Mouse (Mus musculus) heart, postnatal 36 days (tissue): ENCODE measurements around the gene Rnf207. TPM values are rescaled to one million over a fixed set of nuclear protein-coding genes. Genes with fewer than 3 reads are reported as not detected.

ENCODE experiments used
- DNase-seq, 2 experiments: peaks; one replicate each; pipeline ENCODE4 v3.0.0; 2021 to 2022
- intact Hi-C: fragments of 180-260 bp; cut with DNase I; formaldehyde crosslinking; loops from one replicate; pipeline ENCODE4 v1.15.1; 2025
- total RNA-seq, 2 experiments: library from RNA; stranded (reverse); gene quantifications; 2 replicates each; pipeline ENCODE4 v1.2.3; 2021

Rnf207 gene
- total RNA-seq, 2 experiments from 2014 or later = 50.2 to 68.0 TPM

DNA sequence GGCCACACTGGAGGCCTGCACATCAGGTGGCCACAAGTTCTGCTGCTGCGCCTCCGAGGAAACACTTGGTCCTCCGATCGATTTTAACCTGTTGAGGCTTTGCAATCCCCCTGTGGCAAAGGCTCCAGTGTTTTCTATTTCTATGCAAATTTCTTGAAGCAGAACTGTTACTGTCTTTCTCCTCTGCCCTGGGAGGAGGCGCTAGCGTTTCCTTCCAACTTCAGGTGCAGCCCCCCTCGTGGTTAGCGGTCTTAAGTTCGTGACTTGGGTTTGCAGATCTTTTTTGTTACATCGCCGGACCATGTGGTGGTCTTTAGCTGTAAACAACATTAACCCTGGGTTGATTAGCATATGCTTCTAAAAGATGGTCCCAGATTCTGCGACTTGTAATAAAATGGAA, 14.8 kb upstream of the Rnf207 start:
- DNase-seq = no peak
- intact Hi-C loops = loop anchor here (1.0 to 5.0 kb wide), 2 partner anchors 102 to 159 kb away; no protein-coding TSS in a partner anchor

DNA sequence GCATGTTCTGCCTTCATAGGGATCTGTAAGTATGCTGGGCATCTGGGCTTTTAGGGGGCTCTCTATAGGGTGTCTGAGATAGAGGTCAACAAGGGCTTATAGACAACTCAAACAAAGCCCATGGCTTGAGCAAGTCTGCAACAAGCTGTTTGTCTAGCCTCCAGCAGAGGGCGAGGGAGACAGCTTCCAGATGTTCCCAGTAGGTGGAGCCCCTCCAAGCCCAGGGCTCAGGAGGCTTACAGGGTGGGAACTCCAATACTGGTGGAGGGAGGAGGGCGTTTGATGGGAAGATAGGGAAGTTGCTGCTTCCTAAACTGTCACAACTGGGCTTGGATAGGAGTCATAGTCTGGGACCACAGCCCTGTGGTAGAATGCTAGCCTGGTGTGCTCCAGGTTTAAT, 14.2 kb upstream of the Rnf207 start:
- intact Hi-C loops = loop anchor here (1.0 to 5.0 kb wide), 2 partner anchors 102 to 159 kb away; no protein-coding TSS in a partner anchor
- peak; percentile 67 to 73 for DNase-seq

DNA sequence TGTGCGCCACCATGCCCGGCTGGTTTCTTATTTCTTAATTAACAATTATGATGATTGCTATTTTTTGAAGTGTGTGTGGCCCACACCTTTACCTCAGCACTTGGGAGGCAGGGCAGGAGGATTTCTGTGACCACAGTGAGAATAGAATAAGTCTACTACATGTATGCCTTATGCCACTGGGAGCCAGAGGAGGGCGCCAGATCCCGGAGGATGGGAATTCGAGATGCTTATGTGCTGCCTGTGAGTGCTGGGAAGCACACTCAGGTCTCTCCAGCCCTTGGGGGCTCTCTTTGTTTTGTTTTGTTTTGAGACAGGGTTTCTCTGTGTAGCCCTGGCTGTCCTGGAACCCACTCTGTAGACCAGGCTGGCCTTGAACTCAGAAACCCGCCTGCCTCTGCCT, 9.9 kb upstream of the Rnf207 start:
- peak; percentile 20 to 48 for DNase-seq
- intact Hi-C loops = loop anchor here (5.0 kb wide), 1 partner anchor 149 kb away; the partner anchor contains the start of genes Kcnab2 and Nphp4

DNA sequence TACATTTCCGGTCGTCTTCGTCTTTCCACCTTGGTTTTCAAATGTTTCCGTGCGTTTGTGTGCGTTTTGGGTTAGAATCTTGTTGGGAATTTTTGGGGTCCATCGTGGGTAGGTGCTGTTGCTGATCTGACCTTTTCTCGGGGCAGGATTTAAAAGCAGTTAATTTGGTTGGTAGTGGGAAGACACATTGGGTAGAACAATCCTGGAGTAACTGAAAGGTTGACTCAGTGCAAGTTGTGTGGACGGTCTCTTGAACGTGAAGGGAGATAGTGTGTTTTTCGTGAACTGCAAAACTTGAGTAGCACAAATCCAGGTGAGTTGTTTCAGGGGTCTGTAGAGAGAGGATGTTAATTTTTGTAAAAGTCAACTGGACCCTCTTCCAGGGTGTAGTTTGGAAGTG, 7.8 kb upstream of the Rnf207 start:
- no peak for DNase-seq
- intact Hi-C loops = loop anchor here (5.0 kb wide), 1 partner anchor 151 kb away; the partner anchor contains the start of genes Kcnab2 and Nphp4

DNA sequence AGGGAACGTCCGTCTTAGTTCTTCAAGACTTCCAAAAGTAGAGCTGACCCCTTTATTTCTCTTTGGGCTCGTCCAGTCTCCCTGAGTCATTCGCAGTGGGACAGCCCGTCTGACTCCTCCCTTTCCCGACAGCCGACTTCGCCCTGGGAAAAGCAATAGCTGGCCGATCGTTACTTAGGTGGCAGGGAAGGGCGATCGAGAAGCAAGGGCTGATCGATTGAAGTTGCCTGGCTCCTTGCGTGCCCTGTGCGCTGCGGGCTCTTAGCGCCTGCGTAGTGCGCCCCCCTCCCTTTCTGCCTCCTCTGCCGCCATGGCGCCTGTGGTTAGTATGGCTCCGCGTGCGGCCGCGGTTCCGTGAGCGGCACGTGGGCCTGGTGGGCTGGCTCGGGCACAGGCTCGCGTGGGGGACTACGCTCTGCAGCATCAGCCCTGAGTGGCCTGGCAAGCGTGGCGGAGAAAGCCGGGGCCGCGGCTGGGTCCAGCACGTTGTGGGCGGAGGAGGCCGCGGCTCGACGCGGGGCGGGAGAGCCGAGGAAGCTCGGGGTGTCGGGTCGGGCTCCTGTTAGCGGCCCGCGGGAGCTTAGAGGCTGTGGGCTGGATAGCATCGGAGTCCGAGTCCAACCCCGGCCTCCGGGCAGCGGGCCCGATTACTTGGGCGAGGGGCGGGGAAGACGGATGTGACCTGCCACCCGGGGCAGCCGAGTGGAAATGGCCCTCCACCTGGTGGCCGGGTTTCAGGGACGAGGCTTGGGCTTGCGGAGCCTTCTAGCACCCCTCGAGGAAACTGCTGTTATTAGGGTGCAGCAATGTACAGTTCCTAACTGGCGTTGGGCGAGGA, 7.0 kb upstream of the Rnf207 start, which contains the start of gene Rpl22:
Gene Rpl22, plus strand, starts transcription at position 169 of the 838 bp plus-strand sequence.
- DNase-seq = peak; percentile 90
- intact Hi-C loops = loop anchor here (2.0 to 5.0 kb wide), 2 partner anchors 27 to 152 kb away; partner anchors contain the start of genes Kcnab2 and Nphp4

DNA sequence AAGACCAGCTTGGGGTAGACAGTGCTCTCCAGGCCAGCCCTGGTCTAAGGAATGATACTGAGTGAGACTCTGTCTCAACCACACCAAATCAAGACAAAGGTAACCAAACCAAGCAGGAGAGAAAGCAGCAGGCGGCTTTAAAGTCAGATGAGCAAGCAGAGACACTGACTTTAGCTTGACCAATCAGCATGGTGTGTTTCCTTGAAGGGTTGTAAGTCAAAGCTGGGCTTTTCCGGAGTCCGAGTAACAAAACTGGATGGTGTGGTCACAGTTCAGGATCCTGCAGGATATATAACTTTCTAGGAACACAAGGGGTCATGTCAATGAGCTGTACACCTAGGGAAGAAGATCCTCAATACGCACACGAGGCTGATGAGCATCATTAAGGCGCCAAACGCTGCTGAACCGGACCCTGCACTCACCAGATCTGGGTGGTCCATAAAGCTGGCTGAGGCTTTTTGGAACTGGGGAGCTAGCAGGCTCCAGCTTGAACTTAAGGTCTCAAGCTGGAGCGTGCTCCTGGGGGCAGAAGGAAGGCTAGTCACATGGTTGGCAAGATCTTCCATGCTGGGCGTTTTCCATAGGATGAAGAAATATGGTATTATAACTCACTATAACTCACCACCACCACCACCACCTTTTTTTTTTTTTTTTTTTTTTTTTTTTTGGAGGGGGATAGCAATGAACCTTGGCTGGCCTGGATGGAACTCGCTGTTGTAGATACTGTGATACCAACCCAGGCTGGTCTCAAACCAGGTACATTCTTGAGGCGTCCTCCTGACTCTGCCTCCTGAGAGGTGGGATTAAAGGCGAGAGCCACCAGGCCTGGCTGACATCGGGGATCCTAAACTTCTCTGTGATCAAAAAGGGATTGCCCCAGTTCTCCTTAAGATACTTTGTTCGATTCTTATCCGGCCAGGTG, 6.1 kb upstream of the Rnf207 start:
- intact Hi-C loops = loop anchor here (2.0 to 5.0 kb wide), 2 partner anchors 26 to 152 kb away; partner anchors contain the start of genes Kcnab2 and Nphp4

DNA sequence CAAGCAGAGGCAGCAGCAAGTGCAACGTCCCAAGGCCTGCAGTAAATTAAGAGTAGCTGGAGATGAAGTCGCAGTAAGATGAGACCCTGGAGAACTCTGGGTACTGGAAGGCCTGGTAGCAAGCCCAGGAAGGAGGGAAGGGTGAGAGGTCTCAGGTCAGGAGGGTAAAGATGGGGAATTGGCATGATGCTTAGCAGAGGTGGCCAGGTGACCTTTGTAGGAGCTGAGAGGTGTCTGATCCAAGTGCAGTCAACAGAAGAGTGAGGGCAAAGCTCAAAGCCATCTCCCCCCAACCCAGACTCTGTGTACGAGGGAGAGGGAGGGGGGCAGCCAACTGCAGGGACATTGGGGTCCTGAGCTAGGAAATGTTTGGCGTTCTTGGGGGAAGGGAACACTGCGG, 2.7 kb upstream of the Rnf207 start:
- intact Hi-C loops = no loop called here
- DNase-seq = no peak

More for the DNA sequence above, 6.1 kb upstream of the Rnf207 start:
- DNase-seq = no peak

DNA sequence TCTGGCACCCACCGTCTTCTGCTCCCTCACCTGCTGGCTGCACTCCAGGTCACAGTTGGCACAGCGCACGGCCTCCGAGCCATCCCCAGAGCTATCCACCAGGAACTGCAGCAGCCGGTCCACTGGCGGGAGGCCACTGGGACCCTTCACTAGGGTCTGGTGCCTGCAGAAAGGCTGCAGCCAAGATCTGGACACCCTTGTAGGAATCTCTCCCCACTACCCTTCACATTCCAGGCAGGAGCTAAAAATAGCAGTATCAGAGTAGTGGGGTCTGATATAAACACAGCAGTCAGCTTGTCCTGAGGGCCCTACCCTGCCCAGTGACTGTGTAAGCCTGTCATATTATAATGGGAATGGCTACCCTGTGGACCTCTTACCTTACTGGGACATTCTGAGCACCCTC, 1.2 kb downstream of the Rnf207 start:
- intact Hi-C loops = no loop called here
- peak in 1 of 2 experiments; percentile 40 for DNase-seq

DNA sequence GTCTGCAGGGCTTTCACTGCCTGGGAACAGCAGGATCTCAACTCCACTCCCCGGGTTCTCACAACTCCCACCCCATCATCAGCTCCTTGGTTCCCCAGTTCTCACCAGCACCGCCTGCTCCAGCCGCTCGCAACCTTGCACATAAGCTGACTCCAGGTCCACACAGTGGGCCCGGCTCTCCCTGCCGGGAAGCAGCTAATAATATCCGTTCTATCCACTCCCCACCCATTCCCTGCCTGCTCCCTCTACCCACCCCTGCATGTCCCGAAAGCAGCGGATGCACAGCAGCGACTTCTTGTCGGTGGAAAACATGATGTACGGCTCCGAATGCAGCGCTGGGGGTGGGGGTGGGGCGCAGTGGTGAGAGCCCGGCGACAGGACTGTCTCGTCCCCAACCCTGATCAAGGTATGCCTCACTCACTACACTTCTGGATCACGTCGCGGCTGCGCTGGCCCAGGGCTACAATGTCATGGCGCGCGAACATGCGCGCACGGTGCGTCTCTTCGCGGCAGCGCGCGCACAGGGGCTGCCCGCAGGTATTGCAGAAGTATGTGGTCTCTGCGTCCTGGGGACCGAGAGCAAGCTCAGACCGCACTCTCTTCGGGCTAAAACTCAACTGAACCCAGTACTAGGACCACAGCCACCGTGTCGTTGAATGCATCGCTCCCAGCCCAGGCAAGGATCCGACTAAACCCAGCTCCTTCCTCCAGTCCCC, 3.1 kb downstream of the Rnf207 start:
- intact Hi-C loops = no loop called here
- no peak for DNase-seq

DNA sequence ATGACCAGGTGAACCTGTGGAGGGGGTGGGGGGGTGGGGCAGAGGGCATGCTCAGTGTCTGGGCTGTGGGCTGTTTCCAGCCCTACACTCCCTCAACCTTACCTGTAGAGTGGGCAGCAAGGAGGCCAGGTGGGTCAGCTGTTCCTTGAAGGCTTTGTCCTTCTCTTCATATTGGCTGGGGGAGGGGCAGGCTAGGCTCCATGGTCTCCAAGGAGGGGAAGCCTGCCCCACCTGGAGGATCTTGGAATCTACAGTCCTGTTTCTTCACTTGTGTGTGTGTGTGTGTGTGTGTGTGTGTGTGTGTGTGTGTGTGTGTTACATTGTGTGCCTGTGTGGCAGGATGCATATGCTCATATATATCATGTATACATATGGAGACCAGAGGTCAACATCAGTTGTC, 4.9 kb downstream of the Rnf207 start:
- intact Hi-C loops = no loop called here
- no peak for DNase-seq

DNA sequence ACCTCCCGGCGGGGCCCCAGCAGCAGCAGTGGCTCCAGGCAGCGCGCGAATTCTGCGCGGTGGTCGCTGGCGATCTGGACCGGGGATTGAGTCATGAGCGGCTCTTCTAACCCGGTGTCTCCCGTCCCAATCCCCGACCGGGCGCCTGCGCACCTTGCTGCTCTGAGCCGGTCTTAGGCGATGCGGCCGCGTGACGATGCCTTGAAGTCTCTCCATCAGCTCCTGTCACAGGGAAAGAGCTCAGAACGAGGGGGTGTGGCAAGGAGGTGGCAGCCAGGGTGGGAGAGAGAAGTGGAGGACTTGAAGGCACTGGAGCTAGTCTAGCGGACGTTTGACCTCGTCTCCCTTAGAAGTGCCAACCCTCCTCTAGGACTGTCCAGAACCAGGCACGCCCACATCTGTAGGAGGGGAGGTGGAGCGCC, 5.6 kb downstream of the Rnf207 start:
- intact Hi-C loops = no loop called here
- no peak for DNase-seq

DNA sequence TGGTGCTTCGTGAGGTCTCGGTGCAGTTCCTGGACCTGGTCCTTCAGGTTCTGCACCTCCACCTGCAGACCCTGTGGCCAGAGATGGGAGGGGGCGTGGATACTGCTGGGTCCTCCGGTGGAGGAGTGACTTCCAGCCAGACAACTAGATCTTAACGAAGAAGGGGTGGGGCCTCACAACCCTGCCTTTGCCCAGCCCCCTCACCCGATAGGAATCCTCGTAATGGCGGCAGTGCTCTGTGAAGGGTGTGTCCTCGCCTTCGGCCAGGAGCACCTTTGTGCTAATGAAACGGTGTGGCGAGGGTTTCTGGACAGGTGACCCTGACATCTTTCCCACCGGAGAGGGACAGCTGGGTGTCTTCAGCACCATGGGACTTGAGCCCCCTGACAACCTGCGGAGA, 6.6 kb downstream of the Rnf207 start:
- DNase-seq = no peak
- intact Hi-C loops = no loop called here

DNA sequence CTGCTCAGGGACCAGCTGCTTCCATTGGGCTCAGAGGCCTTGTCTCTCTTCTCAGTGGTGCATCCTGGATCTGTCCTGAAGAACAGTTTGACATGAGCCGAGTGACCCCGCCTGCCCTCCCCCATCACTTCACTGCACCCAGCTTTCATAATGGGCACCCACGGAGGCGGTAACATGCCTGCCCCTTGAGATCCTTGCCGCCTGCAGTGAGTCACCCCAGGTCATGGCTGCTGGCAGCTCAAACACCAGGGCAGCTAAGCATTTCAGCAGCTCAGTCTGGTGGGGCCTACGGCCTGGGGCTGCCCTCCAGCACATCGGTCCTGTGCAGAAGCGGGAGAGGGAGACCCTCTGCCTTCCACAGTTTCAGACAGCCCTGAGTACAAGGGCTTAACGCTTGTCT, 11.3 kb downstream of the Rnf207 start:
- no peak for DNase-seq
- intact Hi-C loops = no loop called here

DNA sequence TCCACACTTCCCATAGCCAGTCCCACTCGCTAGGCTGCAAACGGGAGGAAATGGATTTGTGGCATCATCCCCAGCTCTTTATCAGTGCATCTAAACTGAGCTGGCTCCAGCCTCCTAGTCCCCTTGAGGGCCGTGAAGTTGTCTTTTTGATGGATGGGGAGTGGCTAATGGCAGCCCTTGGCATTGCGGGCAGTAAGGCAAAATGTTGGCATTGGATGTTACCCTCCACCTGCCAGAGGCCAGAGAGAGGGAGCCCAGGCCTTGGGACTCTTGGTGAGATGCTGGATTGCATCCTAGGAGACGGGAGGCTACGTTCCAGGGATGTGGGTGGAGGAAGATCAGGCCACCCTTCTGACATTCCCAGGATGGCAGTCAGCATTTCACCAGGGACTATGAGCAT, 12.8 kb downstream of the Rnf207 start:
- intact Hi-C loops = no loop called here
- no peak for DNase-seq

DNA sequence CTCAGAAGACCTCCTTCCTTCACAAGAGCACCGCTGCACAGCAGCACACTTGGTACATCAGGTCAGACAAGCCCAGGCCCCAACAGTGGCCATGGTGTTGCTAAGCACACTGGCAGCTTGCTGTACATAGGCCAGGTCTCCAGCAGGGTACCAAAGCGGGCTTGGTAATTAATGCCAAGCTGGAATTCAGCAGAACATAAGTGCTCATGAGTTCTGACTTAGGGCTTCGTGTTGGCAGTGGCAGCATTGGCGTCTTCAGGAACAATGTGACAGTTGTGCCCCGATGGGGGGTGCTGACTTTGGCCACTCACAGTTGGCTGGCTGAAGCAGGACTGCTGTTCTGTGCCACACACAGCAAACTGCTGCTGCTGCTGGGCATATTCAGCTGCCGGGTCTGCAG, 14.1 kb downstream of the Rnf207 start:
- no peak for DNase-seq
- intact Hi-C loops = no loop called here

DNA sequence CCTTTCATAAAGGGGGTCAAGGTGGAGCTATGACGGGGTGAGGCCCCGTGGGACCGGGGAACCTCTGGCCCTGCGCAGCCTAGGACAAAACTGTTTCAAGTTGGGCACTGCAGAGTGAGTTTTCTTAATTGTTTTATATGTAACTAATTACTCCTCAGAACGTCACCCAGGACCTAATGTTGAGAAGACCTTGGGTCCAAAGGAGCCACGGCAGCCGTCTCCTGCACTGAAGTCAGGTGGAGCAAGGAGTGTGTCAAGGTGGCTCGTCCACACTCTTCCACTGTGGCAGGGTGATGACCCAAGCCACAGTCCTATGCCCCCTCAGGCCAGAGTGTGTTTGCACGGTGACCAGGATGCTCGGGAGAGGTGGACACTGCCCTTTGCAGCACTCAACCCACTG, 15.6 kb downstream of the Rnf207 start:
- intact Hi-C loops = no loop called here
- DNase-seq = no peak

DNA sequence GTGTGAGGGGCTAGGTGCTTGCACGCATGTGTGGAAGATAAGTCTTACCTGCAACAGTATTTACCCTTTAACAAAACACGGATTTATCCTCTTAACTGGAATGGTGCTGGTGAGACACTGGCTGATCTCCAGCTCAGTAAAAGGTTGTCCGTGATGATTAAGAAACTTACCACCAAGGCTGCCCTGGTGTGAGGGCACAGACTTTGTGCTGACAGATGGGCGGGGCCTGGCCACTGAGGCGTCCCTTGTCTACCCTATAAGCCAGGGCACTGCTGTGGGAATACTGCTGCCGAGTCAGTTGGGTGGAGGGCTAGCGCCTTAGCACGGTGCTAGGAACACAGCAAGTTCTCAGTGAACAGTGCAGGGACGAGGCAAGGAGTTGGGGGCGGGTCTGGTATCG, 16.8 kb downstream of the Rnf207 start:
- DNase-seq = no peak
- intact Hi-C loops = no loop called here

DNA sequence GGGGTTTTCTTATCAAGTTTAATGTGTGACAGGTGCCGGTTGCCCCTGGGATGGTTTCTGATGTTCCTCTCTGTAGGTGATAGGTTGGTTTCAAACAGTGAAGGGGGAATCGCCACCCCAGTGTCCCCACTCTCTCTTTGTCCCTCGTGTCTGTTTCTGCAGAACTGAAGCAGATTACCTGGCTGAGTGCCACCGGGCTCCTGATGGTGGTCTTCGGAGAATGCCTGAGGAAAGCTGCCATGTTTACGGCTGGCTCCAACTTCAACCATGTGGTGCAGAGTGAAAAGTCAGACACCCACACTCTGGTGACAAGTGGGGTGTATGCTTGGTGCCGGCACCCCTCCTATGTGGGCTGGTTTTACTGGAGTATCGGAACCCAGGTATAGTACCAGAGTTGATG, 18.4 kb downstream of the Rnf207 start:
- intact Hi-C loops = no loop called here
- no peak for DNase-seq

DNA sequence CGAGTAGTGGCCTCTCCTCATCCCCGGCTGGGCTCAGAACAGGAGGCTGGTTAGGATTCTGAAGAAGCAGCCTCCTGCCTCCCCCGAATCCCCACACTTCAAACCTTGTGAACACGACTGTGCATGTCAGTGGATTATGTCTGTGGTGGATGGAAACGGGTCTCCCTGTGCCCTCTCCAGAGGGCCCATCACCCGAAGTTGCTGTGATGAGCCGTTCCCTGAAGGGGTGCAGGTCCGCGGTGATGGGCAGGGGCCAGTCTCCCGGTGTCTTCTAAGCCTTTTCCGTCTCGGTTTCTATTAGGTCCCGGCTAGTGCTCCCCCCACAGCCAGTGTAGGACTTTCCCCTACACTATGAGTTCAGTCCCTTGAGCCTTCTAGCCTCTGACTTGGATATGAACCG, 20.0 kb downstream of the Rnf207 start:
- intact Hi-C loops = loop anchor here (2.0 kb wide), 1 partner anchor 26 kb away; the partner anchor contains the start of gene Rpl22
- no peak for DNase-seq
